Mouse (Mus musculus): ENCODE results near the gene Fetub. TPM values are rescaled to one million over a fixed set of nuclear protein-coding genes. Genes with fewer than 3 reads are reported as not detected.

Fetub gene
- polyA plus RNA-seq, 1 experiment from 2014 or later, result not detected

GRCm38 (mm10) chr16:22888835-22889234 lies 29.3 kb upstream of the Fetub start:
- no peaks in the 10 kb centered on the region for H3K9me3 ChIP-seq
- peaks cover 19% of the 10 kb centered on the region for H3K4me1 ChIP-seq
- 67% methylated on average over 4 of the region's 4 CpGs for WGBS
- no peak for DNase-seq (ENCODE audit: extremely low spot score, low spot score)
- no peaks in the 10 kb centered on the region for H3K36me3 ChIP-seq (replicated peaks)
- no peak overlapping the region for H3K4me3 ChIP-seq
- H3K27me3 ChIP-seq (ENCODE audit: poor library complexity, severe bottlenecking), result no peaks in the 10 kb centered on the region
- H3K27ac ChIP-seq, result no peak overlapping the region

GRCm38 (mm10) chr16:22889716-22890115 lies 28.4 kb upstream of the Fetub start:
- Histone ChIP-seq H3K4me1 (peaks cover 26% of the 10 kb centered on the region), H3K4me3 (no peak overlapping the region), H3K9me3 (no peaks in the 10 kb centered on the region), H3K27ac (no peak overlapping the region), H3K27me3 (ENCODE audit: poor library complexity, severe bottlenecking) (no peaks in the 10 kb centered on the region), H3K36me3 (replicated peaks) (no peaks in the 10 kb centered on the region)
- no peak for DNase-seq (ENCODE audit: extremely low spot score, low spot score)
- WGBS, result 93% methylated on average over 8 of the region's 8 CpGs

GRCm38 (mm10) chr16:22890683-22891510 lies 27.2 kb upstream of the Fetub start, which contains the start of gene Ahsg:
Ahsg (plus strand) TSS chr16:22891277.
- DNase-seq (ENCODE audit: extremely low spot score, low spot score), result no peak
- 89% methylated on average over 11 of the region's 11 CpGs for WGBS
- Histone ChIP-seq H3K4me3 (no peak within 1 kb of the TSS), H3K36me3 (replicated peaks) (no peaks in the 10 kb centered on the region), H3K27me3 (ENCODE audit: poor library complexity, severe bottlenecking) (no peaks in the 10 kb centered on the region), H3K4me1 (peaks cover 20% of the 10 kb centered on the region), H3K27ac (no peak within 1 kb of the TSS), H3K9me3 (no peaks in the 10 kb centered on the region)

GRCm38 (mm10) chr16:22891733-22892154 lies 26.4 kb upstream of the Fetub start:
- Histone ChIP-seq H3K4me3 (no peak overlapping the region), H3K27me3 (ENCODE audit: poor library complexity, severe bottlenecking) (no peaks in the 10 kb centered on the region), H3K27ac (no peak overlapping the region), H3K4me1 (peaks cover 16% of the 10 kb centered on the region), H3K9me3 (no peaks in the 10 kb centered on the region), H3K36me3 (replicated peaks) (no peaks in the 10 kb centered on the region)
- WGBS, result 90% methylated on average over 8 of the region's 8 CpGs
- DNase-seq (ENCODE audit: extremely low spot score, low spot score), result no peak

GRCm38 (mm10) chr16:22894095-22894494 lies 24.0 kb upstream of the Fetub start:
- H3K27me3 ChIP-seq (ENCODE audit: poor library complexity, severe bottlenecking), result no peaks in the 10 kb centered on the region
- H3K4me1 ChIP-seq, result peaks cover 10% of the 10 kb centered on the region; the same call in 1 of the 2 replicates
- 85% methylated on average over 8 of the region's 8 CpGs for WGBS
- H3K36me3 ChIP-seq (replicated peaks), result no peaks in the 10 kb centered on the region
- H3K27ac ChIP-seq, result no peak overlapping the region
- no peak for DNase-seq (ENCODE audit: extremely low spot score, low spot score)
- H3K4me3 ChIP-seq, result no peak overlapping the region
- no peaks in the 10 kb centered on the region for H3K9me3 ChIP-seq

GRCm38 (mm10) chr16:22896618-22897017 lies 21.5 kb upstream of the Fetub start:
- no peak overlapping the region for H3K27ac ChIP-seq
- DNase-seq (ENCODE audit: extremely low spot score, low spot score), result no peak
- WGBS, result 81% methylated on average over 2 of the region's 2 CpGs
- no peaks in the 10 kb centered on the region for H3K9me3 ChIP-seq
- no peaks in the 10 kb centered on the region for H3K36me3 ChIP-seq (replicated peaks)
- H3K4me1 ChIP-seq, result peaks cover 9% of the 10 kb centered on the region; the same call in 1 of the 2 replicates
- H3K4me3 ChIP-seq, result no peak overlapping the region
- no peaks in the 10 kb centered on the region for H3K27me3 ChIP-seq (ENCODE audit: poor library complexity, severe bottlenecking)

- Histone ChIP-seq H3K4me1 (0 out of 2 replicates have a peak, but pooled peaks cover 2% of the 10 kb centered on the region), H3K36me3 (replicated peaks) (no peaks in the 10 kb centered on the region), H3K9me3 (no peaks in the 10 kb centered on the region), H3K27ac (no peak overlapping the region), H3K27me3 (ENCODE audit: poor library complexity, severe bottlenecking) (no peaks in the 10 kb centered on the region), H3K4me3 (no peak overlapping the region)
- 70% methylated on average over 5 of the region's 5 CpGs for WGBS
- DNase-seq (ENCODE audit: extremely low spot score, low spot score), result no peak
Measured at GRCm38 (mm10) chr16:22899346-22899745, 18.8 kb upstream of the Fetub start.

GRCm38 (mm10) chr16:22899866-22900570 lies 18.1 kb upstream of the Fetub start:
- DNase-seq (ENCODE audit: extremely low spot score, low spot score), result no peak
- 91% methylated on average over 10 of the region's 10 CpGs for WGBS
- no peaks in the 10 kb centered on the region for H3K36me3 ChIP-seq (replicated peaks)
- no peaks in the 10 kb centered on the region for H3K4me1 ChIP-seq
- no peaks in the 10 kb centered on the region for H3K9me3 ChIP-seq
- H3K27me3 ChIP-seq (ENCODE audit: poor library complexity, severe bottlenecking), result no peaks in the 10 kb centered on the region
- no peak overlapping the region for H3K27ac ChIP-seq
- no peak overlapping the region for H3K4me3 ChIP-seq

GRCm38 (mm10) chr16:22901326-22901725 lies 16.8 kb upstream of the Fetub start:
- 89% methylated on average over 3 of the region's 3 CpGs for WGBS

GRCm38 (mm10) chr16:22909290-22909689 lies 8.8 kb upstream of the Fetub start:
- no peak for DNase-seq (ENCODE audit: extremely low spot score, low spot score)

More at GRCm38 (mm10) chr16:22901326-22901725, 16.8 kb upstream of the Fetub start:
- H3K27me3 ChIP-seq (ENCODE audit: poor library complexity, severe bottlenecking), result no peaks in the 10 kb centered on the region
- H3K9me3 ChIP-seq, result no peaks in the 10 kb centered on the region
- H3K36me3 ChIP-seq (replicated peaks), result no peaks in the 10 kb centered on the region
- DNase-seq (ENCODE audit: extremely low spot score, low spot score), result no peak
- H3K4me1 ChIP-seq, result no peaks in the 10 kb centered on the region
- H3K4me3 ChIP-seq, result no peak overlapping the region
- H3K27ac ChIP-seq, result no peak overlapping the region

GRCm38 (mm10) chr16:22911986-22912385 lies 6.1 kb upstream of the Fetub start:
- no peak overlapping the region for H3K4me3 ChIP-seq
- H3K36me3 ChIP-seq (replicated peaks), result no peaks in the 10 kb centered on the region
- no peak for DNase-seq (ENCODE audit: extremely low spot score, low spot score)
- H3K27ac ChIP-seq, result no peak overlapping the region
- WGBS, result 78% methylated on average over 3 of the region's 3 CpGs
- H3K4me1 ChIP-seq, result no peaks in the 10 kb centered on the region
- no peaks in the 10 kb centered on the region; the same call in 1 of the 2 replicates for H3K9me3 ChIP-seq
- no peaks in the 10 kb centered on the region for H3K27me3 ChIP-seq (ENCODE audit: poor library complexity, severe bottlenecking)

More at GRCm38 (mm10) chr16:22909290-22909689, 8.8 kb upstream of the Fetub start:
- Histone ChIP-seq H3K36me3 (replicated peaks) (no peaks in the 10 kb centered on the region), H3K27me3 (ENCODE audit: poor library complexity, severe bottlenecking) (no peaks in the 10 kb centered on the region), H3K27ac (no peak overlapping the region), H3K9me3 (no peaks in the 10 kb centered on the region), H3K4me3 (no peak overlapping the region), H3K4me1 (no peaks in the 10 kb centered on the region)
- WGBS, result 90% methylated on average over 6 of the region's 6 CpGs

GRCm38 (mm10) chr16:22912886-22913285 lies 5.2 kb upstream of the Fetub start:
- no peak for DNase-seq (ENCODE audit: extremely low spot score, low spot score)
- H3K9me3 ChIP-seq, result no peaks in the 10 kb centered on the region; the same call in 1 of the 2 replicates
- no peaks in the 10 kb centered on the region for H3K27me3 ChIP-seq (ENCODE audit: poor library complexity, severe bottlenecking)
- WGBS, result 91% methylated on average over 6 of the region's 6 CpGs
- H3K36me3 ChIP-seq (replicated peaks), result no peaks in the 10 kb centered on the region
- no peaks in the 10 kb centered on the region for H3K4me1 ChIP-seq
- no peak overlapping the region for H3K27ac ChIP-seq
- no peak overlapping the region for H3K4me3 ChIP-seq

GRCm38 (mm10) chr16:22914276-22914675 lies 3.9 kb upstream of the Fetub start:
- Histone ChIP-seq H3K4me3 (no peak overlapping the region), H3K4me1 (peaks cover 11% of the 10 kb centered on the region), H3K27ac (no peak overlapping the region), H3K27me3 (ENCODE audit: poor library complexity, severe bottlenecking) (no peaks in the 10 kb centered on the region), H3K36me3 (replicated peaks) (no peaks in the 10 kb centered on the region), H3K9me3 (no peaks in the 10 kb centered on the region; the same call in 1 of the 2 replicates)
- DNase-seq (ENCODE audit: extremely low spot score, low spot score), result no peak

Measured in forebrain, embryonic 10.5 days (tissue).